Mouse (Mus musculus) CH12.LX (cell line): ENCODE results near the gene Rasip1. TPM values are rescaled to one million over a fixed set of nuclear protein-coding genes. Genes with fewer than 3 reads are reported as not detected.
A peak's percentile ranks its signal among the peaks of the same experiment; 100 is the strongest.

ENCODE experiments used
- DNase-seq: peaks from one replicate; pipeline ENCODE4 v3.0.0-alpha.2; 2013; ENCODE audit errors: extremely low read depth
- H3K27ac ChIP-seq: 2 replicates; pipeline ENCODE4 v1.5.1; 2012; ENCODE audit warnings: low read depth, mild to moderate bottlenecking, control low read depth, moderate library complexity; ENCODE audit not compliant: insufficient read depth
- H3K27me3 ChIP-seq: replicated peaks from 2 replicates; pipeline ENCODE3; 2012; ENCODE audit warnings: inconsistent platforms
- H3K36me3 ChIP-seq, 2 experiments: replicated peaks in 1 of 2; 2 replicates each; pipeline versions ENCODE3 to v1.6.1; 2012; ENCODE audit warnings: inconsistent platforms in 1 of 2, low read length in 1 of 2, mild to moderate bottlenecking in 1 of 2, mixed read lengths in 1 of 2, moderate library complexity in 1 of 2; ENCODE audit not compliant: control insufficient read depth in 1 of 2, insufficient read depth in 1 of 2
- H3K4me1 ChIP-seq, 2 experiments: 2 replicates each; pipeline ENCODE4 v1.6.1; 2012; ENCODE audit warnings: inconsistent platforms in 1 of 2, moderate library complexity in 1 of 2; ENCODE audit not compliant: insufficient read depth in 2 of 2, control insufficient read depth in 1 of 2
- H3K4me2 ChIP-seq: 2 replicates; pipeline ENCODE4 v1.6.1; 2012; ENCODE audit warnings: low read depth, mild to moderate bottlenecking, control low read depth; ENCODE audit not compliant: poor library complexity, insufficient read depth, severe bottlenecking
- H3K4me3 ChIP-seq, 3 experiments: fragments of 150-350 bp in 1 of 3; sonication (generic) in 1 of 3; replicated peaks in 1 of 3; 2 replicates each; pipeline versions ENCODE3 to v1.5.1; 2011 to 2012; ENCODE audit warnings: low read depth in 2 of 3, low read length in 2 of 3, mild to moderate bottlenecking in 2 of 3, moderate library complexity in 2 of 3, control low read depth in 1 of 3, improper control_type of control experiment in 1 of 3, inconsistent platforms in 1 of 3, mixed read lengths in 1 of 3; ENCODE audit not compliant: poor library complexity in 1 of 3
- H3K79me2 ChIP-seq: replicated peaks from 2 replicates; pipeline ENCODE4 v1.6.1; 2012; ENCODE audit warnings: mild to moderate bottlenecking, moderate library complexity; ENCODE audit not compliant: control insufficient read depth, poor library complexity, insufficient read depth, severe bottlenecking; ENCODE audit errors: extremely low read depth
- H3K9ac ChIP-seq: 2 replicates; pipeline ENCODE4 v1.6.1; 2012; ENCODE audit warnings: low read depth, mild to moderate bottlenecking, control low read depth, moderate library complexity; ENCODE audit not compliant: insufficient read depth
- H3K9me3 ChIP-seq: replicated peaks from 2 replicates; pipeline ENCODE3; 2012; ENCODE audit warnings: low read length, inconsistent platforms, mixed read lengths
- BHLHE40 ChIP-seq: IDR thresholded peaks from 2 replicates; pipeline ENCODE4 v1.6.1; 2011; ENCODE audit warnings: mild to moderate bottlenecking, low read depth, low read length, improper control_type of control experiment
- CHD1 ChIP-seq: IDR thresholded peaks from 2 replicates; pipeline ENCODE4 v1.6.1; 2012; ENCODE audit warnings: low read depth, low read length, improper control_type of control experiment, inconsistent platforms
- CHD2 ChIP-seq: IDR thresholded peaks from 2 replicates; pipeline ENCODE4 v1.6.1; 2011; ENCODE audit warnings: low read length, improper control_type of control experiment
- CTCF ChIP-seq, 2 experiments: IDR thresholded peaks in 1 of 2; conservative IDR thresholded peaks in 1 of 2; 2 replicates each; pipeline ENCODE4 v1.5.1; 2011 to 2012; ENCODE audit warnings: low read depth in 2 of 2, low read length in 2 of 2, improper control_type of control experiment in 1 of 2, inconsistent platforms in 1 of 2, mild to moderate bottlenecking in 1 of 2, moderate library complexity in 1 of 2
- E2F4 ChIP-seq: IDR thresholded peaks from 2 replicates; pipeline ENCODE4 v1.6.1; 2011; ENCODE audit warnings: low read depth, low read length, improper control_type of control experiment; ENCODE audit not compliant: insufficient replicate concordance
- ELF1 ChIP-seq: IDR thresholded peaks from 2 replicates; pipeline ENCODE4 v1.6.1; 2014; ENCODE audit warnings: low read depth, mild to moderate bottlenecking, inconsistent platforms, low read length, improper control_type of control experiment
- EP300 ChIP-seq: IDR thresholded peaks from 2 replicates; pipeline ENCODE4 v1.6.1; 2011; ENCODE audit warnings: low read length, improper control_type of control experiment
- ETS1 ChIP-seq: conservative IDR thresholded peaks from 2 replicates; pipeline ENCODE4 v1.6.1; 2012; ENCODE audit warnings: low read depth, mild to moderate bottlenecking, inconsistent platforms, low read length, improper control_type of control experiment, moderate library complexity
- GABPA ChIP-seq: IDR thresholded peaks from 2 replicates; pipeline ENCODE4 v1.6.1; 2012; ENCODE audit warnings: low read depth, low read length, improper control_type of control experiment, inconsistent platforms; ENCODE audit not compliant: insufficient replicate concordance
- HCFC1 ChIP-seq: IDR thresholded peaks from 2 replicates; pipeline ENCODE4 v1.6.1; 2012; ENCODE audit warnings: low read depth, mild to moderate bottlenecking, inconsistent platforms, low read length, improper control_type of control experiment
- IRF4 ChIP-seq: IDR thresholded peaks from 2 replicates; pipeline ENCODE4 v1.6.1; 2014; ENCODE audit warnings: low read depth, mild to moderate bottlenecking, inconsistent platforms, low read length, improper control_type of control experiment
- JUN ChIP-seq: IDR thresholded peaks from 2 replicates; pipeline ENCODE4 v1.6.1; 2011; ENCODE audit warnings: low read depth, mild to moderate bottlenecking, low read length, improper control_type of control experiment, moderate library complexity; ENCODE audit not compliant: insufficient read depth
- JUND ChIP-seq: conservative IDR thresholded peaks from 2 replicates; pipeline ENCODE4 v1.6.1; 2011; ENCODE audit warnings: low read depth, low read length, improper control_type of control experiment
- KAT2A ChIP-seq: IDR thresholded peaks from 2 replicates; pipeline ENCODE4 v1.6.1; 2012; ENCODE audit warnings: low read length, improper control_type of control experiment, inconsistent platforms; ENCODE audit not compliant: insufficient replicate concordance
- MAFK ChIP-seq: IDR thresholded peaks from 2 replicates; pipeline ENCODE4 v1.6.1; 2011; ENCODE audit warnings: low read length, improper control_type of control experiment; ENCODE audit not compliant: insufficient replicate concordance
- MAX ChIP-seq: IDR thresholded peaks from 2 replicates; pipeline ENCODE4 v1.6.1; 2011; ENCODE audit warnings: low read length, improper control_type of control experiment
- MAZ ChIP-seq: IDR thresholded peaks from 2 replicates; pipeline ENCODE4 v1.6.1; 2012; ENCODE audit warnings: low read depth, mild to moderate bottlenecking, inconsistent platforms, low read length, improper control_type of control experiment, moderate library complexity
- MEF2A ChIP-seq: IDR thresholded peaks from 2 replicates; pipeline ENCODE4 v1.6.1; 2014; ENCODE audit warnings: low read depth, mild to moderate bottlenecking, inconsistent platforms, low read length, improper control_type of control experiment, borderline replicate concordance
- MXI1 ChIP-seq: IDR thresholded peaks from 2 replicates; pipeline ENCODE4 v1.6.1; 2011; ENCODE audit warnings: mild to moderate bottlenecking, low read depth, low read length, improper control_type of control experiment
- MYC ChIP-seq: IDR thresholded peaks from 2 replicates; pipeline ENCODE4 v1.6.1; 2011; ENCODE audit warnings: low read depth, mild to moderate bottlenecking, improper control_type of control experiment, low read length
- NELFE ChIP-seq: IDR thresholded peaks from 2 replicates; pipeline ENCODE4 v1.6.1; 2011; ENCODE audit warnings: low read depth, low read length, improper control_type of control experiment
- NRF1 ChIP-seq: IDR thresholded peaks from 2 replicates; pipeline ENCODE4 v1.6.1; 2014; ENCODE audit warnings: low read depth, mild to moderate bottlenecking, inconsistent platforms, low read length, improper control_type of control experiment, moderate library complexity
- PAX5 ChIP-seq: IDR thresholded peaks from 2 replicates; pipeline ENCODE4 v1.6.1; 2012; ENCODE audit warnings: low read length, inconsistent platforms, mixed read lengths
- POLR2A ChIP-seq: IDR thresholded peaks from 2 replicates; pipeline ENCODE4 v1.6.1; 2011; ENCODE audit warnings: low read depth, mild to moderate bottlenecking, improper control_type of control experiment, low read length
- POLR2AphosphoS2 ChIP-seq: IDR thresholded peaks from 2 replicates; pipeline ENCODE4 v1.6.1; 2011; ENCODE audit warnings: low read depth, low read length, improper control_type of control experiment
- RAD21 ChIP-seq: IDR thresholded peaks from 2 replicates; pipeline ENCODE4 v1.6.1; 2011; ENCODE audit warnings: low read depth, mild to moderate bottlenecking, low read length, improper control_type of control experiment, moderate library complexity
- RCOR1 ChIP-seq: conservative IDR thresholded peaks from 2 replicates; pipeline ENCODE4 v1.6.1; 2012; ENCODE audit warnings: low read depth, mild to moderate bottlenecking, inconsistent platforms, low read length, improper control_type of control experiment
- SIN3A ChIP-seq: IDR thresholded peaks from 2 replicates; pipeline ENCODE4 v1.6.1; 2012; ENCODE audit warnings: low read length, improper control_type of control experiment, inconsistent platforms
- SMC3 ChIP-seq: IDR thresholded peaks from 2 replicates; pipeline ENCODE4 v1.6.1; 2011; ENCODE audit warnings: low read depth, low read length, improper control_type of control experiment
- TBP ChIP-seq: conservative IDR thresholded peaks from 2 replicates; pipeline ENCODE4 v1.6.1; 2011; ENCODE audit warnings: low read depth, low read length, improper control_type of control experiment
- TCF12 ChIP-seq: IDR thresholded peaks from 2 replicates; pipeline ENCODE4 v1.6.1; 2014; ENCODE audit warnings: low read depth, mild to moderate bottlenecking, inconsistent platforms, low read length, improper control_type of control experiment
- UBTF ChIP-seq: IDR thresholded peaks from 2 replicates; pipeline ENCODE4 v1.6.1; 2012; ENCODE audit warnings: low read depth, mild to moderate bottlenecking, inconsistent platforms, low read length, improper control_type of control experiment, moderate library complexity
- USF1 ChIP-seq: IDR thresholded peaks from 2 replicates; pipeline ENCODE4 v1.6.1; 2014; ENCODE audit warnings: low read depth, mild to moderate bottlenecking, inconsistent platforms, low read length, improper control_type of control experiment
- USF2 ChIP-seq: conservative IDR thresholded peaks from 2 replicates; pipeline ENCODE4 v1.6.1; 2011; ENCODE audit warnings: low read depth, low read length, improper control_type of control experiment
- ZC3H11A ChIP-seq: IDR thresholded peaks from 2 replicates; pipeline ENCODE4 v1.6.1; 2012; ENCODE audit warnings: low read depth, mild to moderate bottlenecking, inconsistent platforms, low read length, improper control_type of control experiment
- ZKSCAN1 ChIP-seq: IDR thresholded peaks from 2 replicates; pipeline ENCODE4 v1.6.1; 2012; ENCODE audit warnings: low read depth, inconsistent platforms, low read length, improper control_type of control experiment, borderline replicate concordance
- ZMIZ1 ChIP-seq: IDR thresholded peaks from 2 replicates; pipeline ENCODE4 v1.6.1; 2012; ENCODE audit warnings: low read depth, mild to moderate bottlenecking, inconsistent platforms, low read length, improper control_type of control experiment
- ZNF384 ChIP-seq: IDR thresholded peaks from 2 replicates; pipeline ENCODE4 v1.6.1; 2012; ENCODE audit warnings: low read depth, low read length, improper control_type of control experiment, inconsistent platforms
- dilution Hi-C: fragments of 300-500 bp; cut with MboI; formaldehyde crosslinking; loops from 2 replicates; pipeline ENCODE4 v1.14.3; 2020; ENCODE audit warnings: low sequenced_read_pairs; ENCODE audit not compliant: extremely low pct_unique_long_range_greater_than_20kb, extremely low pct_ligation_motif_present
- in situ Hi-C: fragments of 300-500 bp; cut with MboI; formaldehyde crosslinking; loops from 3 replicates; pipeline ENCODE4 v1.14.3; 2019; ENCODE audit warnings: low sequenced_read_pairs, low pct_ligation_motif_present, low pct_unique_long_range_greater_than_20kb, mixed read lengths
- polyA plus RNA-seq: library from polyadenylated mRNA; unstranded; fragments of >175 nt; gene quantifications from 2 replicates; pipeline ENCODE4 v1.2.1, GENCODE M21; 2012; ENCODE audit warnings: low read depth; ENCODE audit not compliant: insufficient read length
- total RNA-seq, 2 experiments: library from RNA; depleted of rRNA; stranded (reverse); fragments of 300-350 nt in 1 of 2; fragments of >200 nt in 1 of 2; gene quantifications; 2 replicates each; pipeline ENCODE4 v1.2.3; 2012 to 2014

Rasip1 gene
- total and polyA plus RNA-seq, 3 experiments, result 0.46 to 2.9 (median 0.77) TPM

DNA sequence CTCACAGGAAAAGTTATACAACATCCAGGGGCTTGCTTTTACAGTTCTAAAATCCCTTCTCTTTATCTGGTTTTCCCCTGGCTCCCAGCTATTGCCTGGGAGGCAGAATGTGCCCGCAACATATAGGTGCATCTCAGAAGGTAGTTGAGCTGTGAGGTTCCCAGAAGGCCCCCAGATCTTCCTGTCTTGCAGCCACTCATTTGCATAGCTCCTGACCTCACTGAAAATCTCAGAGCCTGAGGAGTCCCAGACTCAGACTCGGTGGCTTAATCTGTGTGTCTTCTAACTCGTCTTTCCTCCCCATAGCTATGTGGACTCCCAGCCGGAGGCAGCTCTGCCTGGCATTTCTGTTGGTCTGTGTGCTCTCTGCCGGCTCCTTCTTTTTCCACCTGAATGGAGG, 9.0 kb upstream of the Rasip1 start:
- H3K79me2 ChIP-seq, result no peaks in the 10 kb centered on the region
- H3K27me3 ChIP-seq, result no peaks in the 10 kb centered on the region
- peak overlapping the region; percentile 15; the same call in 1 of the 2 replicates for H3K27ac ChIP-seq
- peak overlapping the region; percentile 27 to 52 (median 33) for H3K4me3 ChIP-seq
- peaks cover 33 to 73% of the 10 kb centered on the region in 2 experiments for H3K4me1 ChIP-seq
- dilution Hi-C loops, result no loop called here
- in situ Hi-C loops, result no loop called here
- peaks cover 0 to 27% of the 10 kb centered on the region in 2 experiments for H3K36me3 ChIP-seq
- peak overlapping the region; percentile 64 for H3K4me2 ChIP-seq
- TF ChIP-seq E2F4 (no peak), MEF2A (no peak), PAX5 (no peak), POLR2A (peak; percentile 50), EP300 (0 out of 2 replicates have a peak, but pooled peaks have one; percentile 24), POLR2AphosphoS2 (no peak), KAT2A (no peak), BHLHE40 (peak; percentile 43), ZMIZ1 (no peak), UBTF (no peak), CHD1 (no peak), MXI1 (no peak), ETS1 (peak; percentile 18; the same call in 1 of the 2 replicates), USF2 (no peak), JUND (no peak), SMC3 (no peak), NRF1 (no peak), CTCF (conservative IDR thresholded peaks at IDR 0.05 in 1 of 2, IDR thresholded peaks at IDR 0.05 in 1 of 2; ENCODE audit: low read depth in 2 of 2, low read length in 2 of 2) (no peak), IRF4 (0 out of 2 replicates have a peak, but pooled peaks have one; percentile 12), TBP (0 out of 2 replicates have a peak, but pooled peaks have one; percentile 66), USF1 (no peak), HCFC1 (no peak; the same call in 1 of the 2 replicates), ELF1 (no peak), TCF12 (peak; percentile 34; the same call in 1 of the 2 replicates), ZC3H11A (no peak), SIN3A (no peak), NELFE (no peak), MAFK (no peak), RAD21 (no peak), RCOR1 (no peak), GABPA (no peak), MAX (no peak), ZNF384 (no peak), JUN (no peak), MAZ (no peak), MYC (no peak), CHD2 (no peak), ZKSCAN1 (no peak)
- peak; percentile 56 for DNase-seq
- peak overlapping the region; percentile 42; the same call in 1 of the 2 replicates for H3K9ac ChIP-seq
- H3K9me3 ChIP-seq, result peaks cover 15% of the 10 kb centered on the region
